Mouse (Mus musculus): ENCODE measurements around the gene Fibp.

DNA sequence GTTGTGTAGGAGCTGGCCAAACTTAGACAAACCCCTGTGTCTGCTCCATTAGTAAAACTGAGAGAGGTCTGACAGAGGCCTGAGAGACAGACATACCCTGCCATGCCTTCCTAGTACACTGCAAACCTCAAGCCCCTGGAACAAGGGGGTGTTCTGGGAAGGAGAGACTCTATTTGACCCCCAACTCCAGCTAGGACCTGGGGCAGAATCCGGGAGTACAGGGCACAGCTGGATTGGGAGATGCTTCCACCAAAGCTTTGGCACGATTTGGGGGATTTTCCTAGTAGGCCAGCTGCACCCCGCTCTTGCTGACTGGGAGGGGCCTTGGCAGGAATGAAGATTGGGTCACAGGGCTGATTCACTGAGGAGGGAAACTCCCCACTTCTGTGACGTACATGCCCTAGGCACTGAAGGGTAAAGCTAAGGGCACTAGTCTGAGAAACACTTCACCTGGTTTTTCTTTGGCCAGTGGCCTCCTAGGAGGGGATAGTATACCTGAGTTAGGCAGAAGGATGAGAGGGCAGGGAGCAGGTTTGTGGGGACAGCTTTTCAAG lies 28.4 kb upstream of the Fibp start:
- no peak for TF ChIP-seq CTCF (IDR thresholded peaks at IDR 0.05; ENCODE audit: control insufficient read depth, insufficient read depth, low read length)
- TF ChIP-seq POLR2A (IDR thresholded peaks at IDR 0.05; ENCODE audit: borderline replicate concordance, control insufficient read depth, low read depth, low read length) = no peak

Measured in bone marrow, adult 2 months (tissue).